Mouse (Mus musculus) frontal cortex, postnatal 14 days (tissue): ENCODE measurements around the gene Stn1.

Experiments used
- DNase-seq, 2 experiments: peaks; one replicate each; pipeline ENCODE4 v3.0.0; 2022; ENCODE audit warnings: low spot score in 2 of 2

The Stn1 gene

DNA sequence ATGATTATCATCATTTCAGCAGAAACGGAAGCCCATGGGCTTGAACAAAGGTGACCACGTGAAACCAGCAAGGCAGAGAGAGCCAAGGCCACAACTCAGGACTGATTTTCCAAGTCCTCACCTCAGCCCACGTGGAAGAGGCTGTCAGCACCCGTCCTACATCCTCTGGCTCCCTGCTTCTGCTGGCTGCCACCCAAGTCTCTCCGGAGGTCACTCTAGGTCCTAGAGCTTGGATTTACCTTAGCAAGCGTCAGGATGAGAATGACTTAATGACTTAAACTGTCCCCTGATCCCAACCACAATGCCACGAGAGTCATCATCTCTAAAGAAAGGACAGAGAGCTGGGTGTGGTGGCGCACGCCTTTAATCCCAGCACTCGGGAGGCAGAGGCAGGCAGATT is 84.6 kb downstream of the Stn1 start:
- no peak for DNase-seq

DNA sequence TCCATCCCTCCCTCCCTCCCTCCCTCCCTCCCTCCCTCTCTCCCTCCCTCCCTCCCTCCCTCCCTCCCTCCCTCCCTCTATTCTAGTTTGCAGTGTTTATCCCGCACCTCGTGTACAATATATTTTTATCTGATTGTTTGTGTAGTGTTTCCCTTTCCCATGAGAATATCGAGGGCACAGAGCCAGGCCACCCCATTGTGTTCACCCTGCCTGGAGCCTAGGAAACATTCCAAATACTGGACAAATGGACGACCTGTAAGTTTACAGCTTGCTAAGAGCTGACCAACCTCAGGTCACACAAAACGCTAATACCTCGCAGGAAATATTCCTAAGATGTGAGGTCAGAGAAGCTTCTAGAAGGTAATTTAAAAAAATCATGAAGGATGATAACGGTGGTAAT is 85.1 kb downstream of the Stn1 start:
- DNase-seq = no peak

DNA sequence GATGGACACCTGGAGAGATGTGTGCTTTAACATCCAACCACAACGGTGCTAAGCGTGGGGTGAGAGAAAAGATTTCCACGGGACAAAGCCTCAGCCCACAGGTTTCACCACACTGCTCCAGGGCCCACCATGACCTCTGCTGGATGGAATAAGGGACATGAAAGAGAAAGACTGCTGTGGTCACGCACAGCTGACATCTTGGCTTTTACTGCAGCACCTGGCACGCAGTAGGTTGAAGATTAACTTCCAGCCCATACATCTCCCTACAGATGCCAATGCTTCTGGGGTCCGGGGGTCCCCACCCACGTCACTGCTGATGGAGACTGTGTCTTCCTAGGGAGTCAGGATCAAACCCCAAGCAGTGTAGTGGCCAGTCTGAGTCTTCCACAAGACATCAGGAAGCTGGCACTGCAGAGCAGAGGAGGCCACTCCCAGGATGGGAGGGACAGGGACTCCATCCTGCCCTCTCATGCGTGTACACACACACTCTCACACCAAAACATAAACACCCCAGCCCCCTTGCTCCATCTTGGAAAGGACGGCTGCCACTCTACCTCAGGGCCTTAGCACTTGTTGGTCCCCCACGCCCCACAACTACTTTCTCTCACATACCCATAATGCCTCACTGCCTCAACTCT is 85.7 kb downstream of the Stn1 start:
- no peak for DNase-seq
